Mouse (Mus musculus): ENCODE results near the gene Gnb4. TPM values are rescaled to one million over a fixed set of nuclear protein-coding genes. Genes with fewer than 3 reads are reported as not detected.

Gene Gnb4
- polyA plus RNA-seq, 1 experiment from 2014 or later: 85.0 TPM

- ATAC-seq (ENCODE audit: low read depth): no peak
- Histone ChIP-seq H3K4me2 (ENCODE audit: low read depth, low read length) (no peak overlapping the region), H3K4me3 (ENCODE audit: low read depth, low read length) (no peak overlapping the region), H3K9ac (ENCODE audit: low read depth, low read length) (no peak overlapping the region), H3K4me1 (ENCODE audit: control insufficient read depth, insufficient read depth, low read length) (no peaks in the 10 kb centered on the region), H3K27me3 (replicated peaks; ENCODE audit: control insufficient read depth, insufficient read depth, low read length) (no peaks in the 10 kb centered on the region), H3K27ac (replicated peaks; ENCODE audit: low read depth, low read length) (no peak overlapping the region), H3K9me3 (ENCODE audit: control insufficient read depth, low read length) (no peaks in the 10 kb centered on the region), H3K36me3 (ENCODE audit: control insufficient read depth, insufficient read depth, low read length) (no peaks in the 10 kb centered on the region)
- WGBS: 81% methylated on average over 4 of the region's 4 CpGs
- no peak for DNase-seq (ENCODE audit: low spot score)
Observed at GRCm38 (mm10) chr3:32655994-32656393, 39.6 kb upstream of the Gnb4 start.

DNA sequence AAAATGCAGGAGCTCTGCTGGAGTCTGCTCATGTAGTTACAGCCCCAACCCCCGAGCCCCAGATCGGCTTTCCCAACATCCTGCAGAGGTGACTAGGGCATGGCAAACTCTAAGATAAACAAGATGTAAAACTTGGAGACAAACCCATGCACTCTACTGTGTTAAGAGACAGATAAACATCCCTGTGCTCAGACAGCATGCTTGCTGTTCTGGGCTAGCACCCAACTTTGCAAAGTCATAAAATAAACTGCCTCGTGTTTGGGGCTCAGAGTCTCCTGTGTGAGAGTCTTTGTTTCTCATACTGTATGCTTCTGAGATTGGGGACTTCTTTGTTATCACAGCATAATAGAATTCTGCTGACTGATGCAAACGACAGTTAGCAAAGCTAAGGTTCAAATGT, 36.4 kb upstream of the Gnb4 start:
- no peak for DNase-seq (ENCODE audit: low spot score)
- H3K9ac ChIP-seq (ENCODE audit: low read depth, low read length): no peak overlapping the region
- H3K27ac ChIP-seq (replicated peaks; ENCODE audit: low read depth, low read length): no peak overlapping the region
- H3K9me3 ChIP-seq (ENCODE audit: control insufficient read depth, low read length): no peaks in the 10 kb centered on the region
- H3K4me3 ChIP-seq (ENCODE audit: low read depth, low read length): no peak overlapping the region
- no peaks in the 10 kb centered on the region for H3K4me1 ChIP-seq (ENCODE audit: control insufficient read depth, insufficient read depth, low read length)
- H3K27me3 ChIP-seq (replicated peaks; ENCODE audit: control insufficient read depth, insufficient read depth, low read length): no peaks in the 10 kb centered on the region
- no peak overlapping the region for H3K4me2 ChIP-seq (ENCODE audit: low read depth, low read length)
- ATAC-seq (ENCODE audit: low read depth): no peak
- H3K36me3 ChIP-seq (ENCODE audit: control insufficient read depth, insufficient read depth, low read length): no peaks in the 10 kb centered on the region
- 70% methylated on average over 4 of the region's 4 CpGs for WGBS

DNA sequence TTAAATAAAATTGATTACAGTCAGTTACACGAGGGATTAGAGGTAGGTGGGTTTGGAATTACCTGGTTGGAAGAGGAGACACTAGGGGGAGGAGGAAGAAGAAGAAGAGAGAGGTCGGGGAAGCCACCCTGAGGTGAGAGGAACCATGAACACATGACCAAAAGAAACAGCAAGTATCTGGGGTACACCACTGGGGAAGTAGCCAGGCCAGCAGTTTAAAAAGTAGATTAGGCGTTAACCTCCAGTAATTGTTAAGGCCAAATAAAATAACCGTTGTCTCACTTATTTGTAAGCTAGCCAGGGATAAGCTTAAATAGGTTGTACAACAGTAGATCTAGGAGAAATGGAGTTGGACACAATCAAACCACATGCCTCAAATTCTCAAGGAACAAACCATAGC, 32.9 kb upstream of the Gnb4 start:
- Histone ChIP-seq H3K27ac (replicated peaks; ENCODE audit: low read depth, low read length) (no peak overlapping the region), H3K4me3 (ENCODE audit: low read depth, low read length) (no peak overlapping the region), H3K4me1 (ENCODE audit: control insufficient read depth, insufficient read depth, low read length) (no peaks in the 10 kb centered on the region), H3K36me3 (ENCODE audit: control insufficient read depth, insufficient read depth, low read length) (no peaks in the 10 kb centered on the region), H3K9me3 (ENCODE audit: control insufficient read depth, low read length) (no peaks in the 10 kb centered on the region), H3K9ac (ENCODE audit: low read depth, low read length) (no peak overlapping the region), H3K4me2 (ENCODE audit: low read depth, low read length) (no peak overlapping the region), H3K27me3 (replicated peaks; ENCODE audit: control insufficient read depth, insufficient read depth, low read length) (no peaks in the 10 kb centered on the region)
- DNase-seq (ENCODE audit: low spot score) (no peak), ATAC-seq (ENCODE audit: low read depth) (no peak)
- 69% methylated on average over 4 of the region's 4 CpGs for WGBS

DNA sequence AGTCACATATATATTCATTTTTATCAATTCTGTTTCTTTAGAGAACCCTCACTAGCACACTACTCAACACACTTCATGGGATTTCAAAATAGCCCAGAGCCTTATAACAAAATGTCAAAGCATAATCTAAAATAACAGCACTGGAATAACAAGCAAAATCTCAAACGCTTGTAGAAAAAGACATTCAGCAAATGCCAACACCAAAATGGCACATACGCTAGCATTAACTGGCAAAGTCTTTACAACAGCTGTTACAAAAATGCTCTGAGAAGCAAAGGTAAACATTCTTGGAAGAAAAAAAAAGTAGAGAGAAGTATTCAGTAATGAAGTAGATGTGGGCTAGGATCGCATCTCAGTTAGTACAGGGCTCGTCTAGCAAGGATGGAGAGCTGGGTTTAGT, 30.5 kb upstream of the Gnb4 start:
- H3K4me3 ChIP-seq (ENCODE audit: low read depth, low read length): no peak overlapping the region
- no peak for ATAC-seq (ENCODE audit: low read depth)
- 87% methylated on average over 4 of the region's 4 CpGs for WGBS

GRCm38 (mm10) chr3:32644751-32645150, 28.4 kb upstream of the Gnb4 start:
- WGBS: 65% methylated on average over 2 of the region's 2 CpGs
- Histone ChIP-seq H3K9ac (ENCODE audit: low read depth, low read length) (no peak overlapping the region), H3K36me3 (ENCODE audit: control insufficient read depth, insufficient read depth, low read length) (no peaks in the 10 kb centered on the region), H3K4me2 (ENCODE audit: low read depth, low read length) (no peak overlapping the region), H3K27ac (replicated peaks; ENCODE audit: low read depth, low read length) (no peak overlapping the region), H3K9me3 (ENCODE audit: control insufficient read depth, low read length) (no peaks in the 10 kb centered on the region), H3K27me3 (replicated peaks; ENCODE audit: control insufficient read depth, insufficient read depth, low read length) (no peaks in the 10 kb centered on the region), H3K4me3 (ENCODE audit: low read depth, low read length) (no peak overlapping the region), H3K4me1 (ENCODE audit: control insufficient read depth, insufficient read depth, low read length) (no peaks in the 10 kb centered on the region)
- ATAC-seq (ENCODE audit: low read depth): no peak
- DNase-seq (ENCODE audit: low spot score): no peak

More for the DNA sequence above, 30.5 kb upstream of the Gnb4 start:
- Histone ChIP-seq H3K27ac (replicated peaks; ENCODE audit: low read depth, low read length) (no peak overlapping the region), H3K4me2 (ENCODE audit: low read depth, low read length) (no peak overlapping the region), H3K36me3 (ENCODE audit: control insufficient read depth, insufficient read depth, low read length) (no peaks in the 10 kb centered on the region), H3K4me1 (ENCODE audit: control insufficient read depth, insufficient read depth, low read length) (no peaks in the 10 kb centered on the region), H3K9ac (ENCODE audit: low read depth, low read length) (no peak overlapping the region), H3K27me3 (replicated peaks; ENCODE audit: control insufficient read depth, insufficient read depth, low read length) (no peaks in the 10 kb centered on the region), H3K9me3 (ENCODE audit: control insufficient read depth, low read length) (no peaks in the 10 kb centered on the region)
- DNase-seq (ENCODE audit: low spot score): no peak

GRCm38 (mm10) chr3:32642116-32642515, 25.7 kb upstream of the Gnb4 start:
- H3K4me3 ChIP-seq (ENCODE audit: low read depth, low read length): no peak overlapping the region
- no peak overlapping the region for H3K27ac ChIP-seq (replicated peaks; ENCODE audit: low read depth, low read length)
- ATAC-seq (ENCODE audit: low read depth): no peak
- H3K9me3 ChIP-seq (ENCODE audit: control insufficient read depth, low read length): no peaks in the 10 kb centered on the region
- no peak overlapping the region for H3K4me2 ChIP-seq (ENCODE audit: low read depth, low read length)
- WGBS: 71% methylated on average over 6 of the region's 6 CpGs
- no peak for DNase-seq (ENCODE audit: low spot score)
- no peak overlapping the region for H3K9ac ChIP-seq (ENCODE audit: low read depth, low read length)
- H3K27me3 ChIP-seq (replicated peaks; ENCODE audit: control insufficient read depth, insufficient read depth, low read length): no peaks in the 10 kb centered on the region
- H3K4me1 ChIP-seq (ENCODE audit: control insufficient read depth, insufficient read depth, low read length): 0 out of 2 replicates have a peak, but pooled peaks cover 3% of the 10 kb centered on the region
- H3K36me3 ChIP-seq (ENCODE audit: control insufficient read depth, insufficient read depth, low read length): no peaks in the 10 kb centered on the region

- H3K4me2 ChIP-seq (ENCODE audit: low read depth, low read length): no peak overlapping the region
- no peak overlapping the region for H3K4me3 ChIP-seq (ENCODE audit: low read depth, low read length)
- 0 out of 2 replicates have a peak, but pooled peaks cover 3% of the 10 kb centered on the region for H3K4me1 ChIP-seq (ENCODE audit: control insufficient read depth, insufficient read depth, low read length)
- no peak overlapping the region for H3K9ac ChIP-seq (ENCODE audit: low read depth, low read length)
- no peaks in the 10 kb centered on the region for H3K27me3 ChIP-seq (replicated peaks; ENCODE audit: control insufficient read depth, insufficient read depth, low read length)
- no peak overlapping the region for H3K27ac ChIP-seq (replicated peaks; ENCODE audit: low read depth, low read length)
- DNase-seq (ENCODE audit: low spot score) (no peak), ATAC-seq (ENCODE audit: low read depth) (no peak)
- 57% methylated on average over 8 of the region's 8 CpGs for WGBS
- no peaks in the 10 kb centered on the region for H3K36me3 ChIP-seq (ENCODE audit: control insufficient read depth, insufficient read depth, low read length)
- no peaks in the 10 kb centered on the region for H3K9me3 ChIP-seq (ENCODE audit: control insufficient read depth, low read length)
Observed at GRCm38 (mm10) chr3:32638240-32638639, 21.9 kb upstream of the Gnb4 start.

DNA sequence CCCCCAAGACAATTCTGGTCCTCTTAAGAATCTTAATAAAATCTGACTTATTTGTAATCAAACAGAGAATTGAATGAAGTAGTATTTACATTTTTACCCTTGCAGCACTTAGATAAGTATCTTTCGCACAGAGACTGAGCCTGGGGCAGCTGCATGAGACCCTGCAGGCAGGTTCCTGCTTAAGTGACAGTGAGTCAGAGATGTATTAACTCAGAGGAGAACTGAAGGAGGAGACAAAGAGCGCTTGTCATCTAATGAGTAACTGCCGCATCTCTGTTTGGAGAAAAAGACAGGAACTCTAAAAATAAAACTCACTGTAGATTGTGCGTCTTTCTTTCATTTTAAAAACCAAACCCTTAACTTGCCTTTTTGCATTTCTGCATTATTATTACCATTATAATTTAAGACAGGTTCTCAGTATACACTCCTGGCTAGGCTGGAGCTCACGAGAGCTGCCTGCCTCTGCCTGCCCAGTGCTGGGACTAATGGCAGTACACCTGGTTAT, 16.4 kb upstream of the Gnb4 start:
- H3K27ac ChIP-seq (replicated peaks; ENCODE audit: low read depth, low read length): no peak overlapping the region
- 60% methylated on average over 5 of the region's 5 CpGs for WGBS
- H3K9ac ChIP-seq (ENCODE audit: low read depth, low read length): no peak overlapping the region
- 0 out of 2 replicates have a peak, but pooled peaks cover under 1% of the 10 kb centered on the region for H3K4me1 ChIP-seq (ENCODE audit: control insufficient read depth, insufficient read depth, low read length)
- no peaks in the 10 kb centered on the region for H3K36me3 ChIP-seq (ENCODE audit: control insufficient read depth, insufficient read depth, low read length)
- DNase-seq (ENCODE audit: low spot score) (no peak), ATAC-seq (ENCODE audit: low read depth) (no peak)
- no peaks in the 10 kb centered on the region for H3K9me3 ChIP-seq (ENCODE audit: control insufficient read depth, low read length)
- H3K4me2 ChIP-seq (ENCODE audit: low read depth, low read length): no peak overlapping the region
- H3K4me3 ChIP-seq (ENCODE audit: low read depth, low read length): no peak overlapping the region
- H3K27me3 ChIP-seq (replicated peaks; ENCODE audit: control insufficient read depth, insufficient read depth, low read length): no peaks in the 10 kb centered on the region

GRCm38 (mm10) chr3:32630210-32630609, 13.8 kb upstream of the Gnb4 start:
- no peaks in the 10 kb centered on the region for H3K36me3 ChIP-seq (ENCODE audit: control insufficient read depth, insufficient read depth, low read length)
- no peak overlapping the region for H3K27ac ChIP-seq (replicated peaks; ENCODE audit: low read depth, low read length)
- H3K4me1 ChIP-seq (ENCODE audit: control insufficient read depth, insufficient read depth, low read length): no peaks in the 10 kb centered on the region
- no peak overlapping the region for H3K4me3 ChIP-seq (ENCODE audit: low read depth, low read length)
- WGBS: 67% methylated on average over 4 of the region's 4 CpGs
- no peaks in the 10 kb centered on the region for H3K27me3 ChIP-seq (replicated peaks; ENCODE audit: control insufficient read depth, insufficient read depth, low read length)
- H3K9me3 ChIP-seq (ENCODE audit: control insufficient read depth, low read length): no peaks in the 10 kb centered on the region
- no peak for DNase-seq (ENCODE audit: low spot score)
- H3K9ac ChIP-seq (ENCODE audit: low read depth, low read length): no peak overlapping the region
- no peak for ATAC-seq (ENCODE audit: low read depth)
- H3K4me2 ChIP-seq (ENCODE audit: low read depth, low read length): no peak overlapping the region

Data from embryonic facial prominence, embryonic 14.5 days (tissue).